Mouse (Mus musculus) embryo, embryonic 10.5 days (tissue): ENCODE data around the gene B3galt1.

Source experiments
- DNase-seq: peaks from one replicate; pipeline ENCODE4 v3.0.0-alpha.2; 2015; ENCODE audit warnings: low spot score

Gene B3galt1

GRCm38 (mm10) chr2:67730771-67731170 is 165.1 kb downstream of the B3galt1 start:
- DNase-seq = no peak

- DNase-seq = no peak
Measured at GRCm38 (mm10) chr2:67751585-67751984, 185.9 kb downstream of the B3galt1 start.

GRCm38 (mm10) chr2:67756507-67756906 is 190.8 kb downstream of the B3galt1 start:
- no peak for DNase-seq

GRCm38 (mm10) chr2:67787536-67787935 is 221.9 kb downstream of the B3galt1 start:
- DNase-seq = no peak

- DNase-seq = no peak
Measured at GRCm38 (mm10) chr2:67797561-67797960, 231.9 kb downstream of the B3galt1 start.

- no peak for DNase-seq
Measured at GRCm38 (mm10) chr2:67799981-67800380, 234.3 kb downstream of the B3galt1 start.

GRCm38 (mm10) chr2:67816149-67816548 is 250.5 kb downstream of the B3galt1 start:
- no peak for DNase-seq

GRCm38 (mm10) chr2:67818014-67818413 is 252.3 kb downstream of the B3galt1 start:
- DNase-seq = no peak

GRCm38 (mm10) chr2:67822360-67822759 is 256.7 kb downstream of the B3galt1 start:
- DNase-seq = no peak

DNA sequence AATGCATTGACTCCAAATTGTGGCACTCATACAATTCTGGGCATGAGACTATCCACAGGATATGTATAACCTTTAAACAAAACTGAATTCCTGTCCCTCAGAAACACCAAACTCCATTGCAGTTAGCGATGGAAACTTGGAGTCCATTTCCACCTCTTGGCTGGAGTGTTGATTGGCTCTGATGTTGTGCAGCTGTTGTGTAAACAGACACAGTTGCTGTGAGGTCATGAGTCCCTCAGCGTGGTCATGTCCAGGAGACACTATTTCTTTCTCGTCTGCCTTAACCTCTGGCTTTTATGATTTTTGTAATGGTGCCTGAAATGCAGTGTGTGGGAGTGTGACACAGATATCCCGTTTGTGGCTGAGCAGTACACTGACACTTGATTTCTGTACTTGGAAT is 262.0 kb downstream of the B3galt1 start:
- DNase-seq = no peak

- DNase-seq = no peak
Measured at GRCm38 (mm10) chr2:67829055-67829915, 263.6 kb downstream of the B3galt1 start.

- no peak for DNase-seq
Measured at GRCm38 (mm10) chr2:67847806-67848205, 282.1 kb downstream of the B3galt1 start.

DNA sequence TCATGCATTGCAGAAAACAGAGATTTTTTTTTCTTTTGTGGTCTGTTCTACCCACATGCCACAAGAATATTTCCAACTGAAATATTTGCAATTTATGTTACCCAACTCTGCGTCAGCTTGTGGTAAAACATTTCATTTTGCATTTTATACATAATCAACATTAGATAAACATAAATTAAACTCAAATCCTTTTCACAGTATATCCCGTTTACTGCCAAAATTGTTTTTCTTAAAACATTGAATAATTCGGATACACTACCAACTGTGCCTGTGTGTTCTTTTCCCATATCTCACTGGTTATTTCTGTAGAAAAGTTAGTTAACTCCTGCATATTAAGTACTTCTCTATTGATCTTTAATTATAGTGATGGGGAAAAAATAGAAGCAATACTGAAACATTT is 285.1 kb downstream of the B3galt1 start:
- DNase-seq = no peak

DNA sequence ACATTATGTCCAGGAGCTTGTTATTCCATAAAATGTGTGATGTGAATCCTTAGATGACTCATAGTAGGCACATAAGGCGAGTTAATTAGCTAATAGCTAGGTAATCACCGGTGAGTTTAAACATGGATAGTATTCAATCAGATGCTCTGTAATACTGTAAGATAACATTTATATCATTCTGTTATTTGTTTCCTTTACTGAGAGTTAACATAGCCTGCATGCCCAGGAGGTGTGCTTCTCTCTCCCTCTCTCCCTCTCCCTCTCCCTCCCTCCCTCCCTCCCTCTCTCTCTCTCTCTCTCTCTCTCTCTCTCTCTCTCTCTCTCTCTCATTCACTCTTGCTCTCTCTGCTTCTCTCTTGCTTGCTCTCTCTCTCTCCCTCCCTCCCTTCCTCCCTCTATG is 292.7 kb downstream of the B3galt1 start:
- no peak for DNase-seq

DNA sequence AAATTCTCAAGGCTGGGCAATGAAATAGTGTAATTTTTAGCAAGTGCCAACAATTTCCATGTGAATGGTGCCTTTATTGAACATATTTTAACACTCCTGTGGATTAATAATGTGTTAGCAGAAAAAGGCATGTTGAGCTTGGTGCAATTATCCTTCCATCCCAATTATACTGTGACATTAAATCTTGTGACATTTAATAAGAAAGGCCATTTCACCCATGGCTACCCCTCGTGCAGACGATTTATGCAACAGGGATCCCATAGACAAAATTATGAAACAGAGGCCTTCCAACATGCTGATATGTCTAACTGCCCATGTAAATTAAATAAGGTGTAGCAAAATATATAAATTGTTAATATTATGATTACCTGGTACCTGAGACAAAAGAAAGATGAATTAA is 293.3 kb downstream of the B3galt1 start:
- DNase-seq = no peak

DNA sequence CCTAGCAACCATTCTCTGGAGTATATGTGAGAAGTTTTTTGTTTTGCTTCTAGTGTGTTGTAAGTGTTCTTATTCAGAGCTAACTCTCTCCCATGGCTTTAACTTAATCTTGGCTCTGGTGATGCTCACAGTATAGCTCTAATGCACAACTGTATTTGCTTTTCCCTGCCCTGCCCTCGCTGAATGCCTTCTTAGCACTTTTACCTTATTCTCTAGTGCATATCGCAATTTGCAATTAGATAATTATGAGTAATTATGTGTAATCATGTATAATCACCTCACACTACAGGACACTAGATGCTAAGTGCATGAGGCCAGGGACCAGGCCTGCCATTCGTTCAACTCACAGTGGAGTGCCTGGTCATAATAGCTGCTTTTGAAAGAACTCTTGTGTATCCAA is 307.7 kb downstream of the B3galt1 start:
- no peak for DNase-seq

- DNase-seq = no peak
Measured at GRCm38 (mm10) chr2:67879836-67880235, 314.2 kb downstream of the B3galt1 start.

- DNase-seq = no peak
Measured at GRCm38 (mm10) chr2:67881713-67882281, 316.1 kb downstream of the B3galt1 start.

DNA sequence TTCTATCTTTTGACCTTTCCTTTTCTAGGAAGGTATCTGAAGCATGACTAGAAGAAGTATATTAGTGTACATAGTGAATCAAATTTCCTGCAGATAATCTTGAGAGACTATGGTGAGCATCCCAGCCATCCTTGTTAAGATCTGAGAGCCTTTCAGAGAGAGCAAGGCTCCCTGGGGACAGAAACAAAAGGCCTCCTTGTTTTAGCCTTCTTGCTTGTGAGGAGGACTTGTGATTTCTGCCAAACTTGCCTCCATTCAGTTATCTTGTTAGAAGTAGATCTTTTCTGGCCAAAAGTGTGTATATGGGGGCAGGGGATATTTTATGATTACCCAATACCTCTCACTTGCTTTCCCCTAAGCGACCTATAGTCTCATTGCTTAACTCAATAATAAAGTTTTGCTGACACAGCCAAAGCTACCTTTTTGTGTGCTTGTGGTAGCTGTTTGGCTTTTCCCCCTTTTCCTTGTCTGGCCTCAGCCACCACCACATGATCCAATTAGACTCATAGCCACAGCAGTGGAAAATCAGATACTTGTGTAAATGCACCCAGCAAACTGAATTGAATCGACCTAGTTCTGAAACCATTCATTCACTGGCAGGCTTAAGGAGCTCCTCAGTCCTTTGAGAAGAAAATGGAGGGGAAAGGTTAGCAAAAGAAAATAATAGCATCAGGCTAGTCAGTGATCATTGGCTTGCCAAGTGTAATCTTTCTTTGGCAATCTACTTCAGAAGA is 332.5 kb downstream of the B3galt1 start:
- DNase-seq = no peak

GRCm38 (mm10) chr2:67901574-67901973 is 335.9 kb downstream of the B3galt1 start:
- no peak for DNase-seq

GRCm38 (mm10) chr2:67902651-67903292 is 337.1 kb downstream of the B3galt1 start:
- DNase-seq = no peak

- DNase-seq = no peak
Measured at GRCm38 (mm10) chr2:67903769-67904168, 338.1 kb downstream of the B3galt1 start.
